12 mouse cellular contexts compared by ENCODE assay signal in the genomic region with DNA sequence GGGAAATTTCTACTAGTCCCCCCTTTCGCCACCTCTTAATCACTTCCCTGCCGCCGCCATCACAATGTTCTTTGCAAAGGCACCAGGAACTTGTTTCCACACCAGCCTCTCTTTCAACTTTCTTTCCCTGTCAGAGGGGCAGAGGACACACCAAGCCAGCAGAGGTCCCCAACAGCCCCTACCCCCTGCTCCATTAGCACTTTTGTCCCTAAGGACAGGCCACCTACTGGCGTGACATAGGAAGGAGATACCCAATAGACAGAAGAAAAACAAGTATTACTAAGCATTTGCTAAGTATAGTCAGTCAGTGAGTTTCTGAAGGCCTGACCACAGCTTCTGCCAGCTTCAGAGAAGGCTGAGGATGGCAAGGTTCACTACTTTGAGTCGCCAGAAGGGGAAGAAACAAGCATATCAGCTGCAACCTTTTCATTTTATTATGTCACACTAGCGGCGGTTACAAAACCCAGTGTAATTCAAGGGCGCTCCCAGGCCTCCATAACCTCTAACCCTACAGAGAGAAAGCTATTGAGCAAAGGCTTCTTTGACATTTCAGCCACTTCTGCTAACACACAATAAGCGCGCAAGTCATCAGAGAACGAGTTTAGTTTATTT.
A peak's percentile ranks its signal among the peaks of the same experiment; 100 is the strongest.
DNase-seq lines count a peak whose midpoint lies in the region; ATAC-seq and TF ChIP-seq lines count a peak whose summit lies in the region.
"Had no signal": no experiment of that assay in that cellular context is flagged by ENCODE, and none has a peak within 500 bp of the region (broad histone marks: within the 10 kb centered on the region; RNA-seq: fewer than 3 reads in every experiment).

No protein-coding gene starts in this region.

- no peak overlapping the region for H3K27ac ChIP-seq in liver, embryonic 16.5 days (ENCODE audit: low read length)
- no peak overlapping the region for H3K27ac ChIP-seq in liver, embryonic 12.5 days
- peak overlapping the region; percentile 87 for H3K27ac ChIP-seq in bone marrow, adult 2 months (ENCODE audit: control insufficient read depth, insufficient read depth, low read depth, low read length, poor library complexity)
- H3K27ac ChIP-seq in gastrocnemius, adult 2 months, result no peak overlapping the region
- H3K27ac ChIP-seq: embryonic facial prominence, embryonic 15.5 days had no signal

- H3K4me2 ChIP-seq in liver, embryonic 16.5 days (ENCODE audit: low read depth, low read length), result no peak overlapping the region
- H3K4me2 ChIP-seq in liver, embryonic 12.5 days, result no peak overlapping the region
- H3K4me2 ChIP-seq: embryonic facial prominence, embryonic 15.5 days had no signal

- TF ChIP-seq POLR2A in bone marrow, adult 2 months (IDR thresholded peaks at IDR 0.05; ENCODE audit: borderline replicate concordance, control insufficient read depth, low read depth, low read length), result no peak

- no peak overlapping the region for H3K9ac ChIP-seq in liver, embryonic 16.5 days (ENCODE audit: low read depth, low read length)
- H3K9ac ChIP-seq in liver, embryonic 12.5 days, result no peak overlapping the region
- H3K9ac ChIP-seq: embryonic facial prominence, embryonic 15.5 days had no signal

- WGBS in liver, embryonic 16.5 days (ENCODE audit: insufficient replicate concordance), result 65% methylated on average over 11 of the region's 11 CpGs
- WGBS in liver, embryonic 12.5 days (ENCODE audit: insufficient replicate concordance), result 68% methylated on average over 11 of the region's 11 CpGs
- 48% methylated on average over 11 of the region's 11 CpGs for WGBS in bone marrow, adult 2 months

- intact Hi-C loops in gastrocnemius, adult 2 months (cut with DNase I), result no loop called here
- intact Hi-C loops in heart, postnatal 14 days (cut with DNase I), result no loop called here

- ATAC-seq in liver, embryonic 16.5 days (ENCODE audit: low read depth), result peak; percentile 64
- no peak for ATAC-seq in liver, embryonic 12.5 days
- peak; percentile 95 for ATAC-seq in granulocyte monocyte progenitor cell, adult 5-6 weeks (replicated peaks; ENCODE audit: poor library complexity, severe bottlenecking)
- peak; percentile 93 for ATAC-seq in megakaryocyte, adult 5-6 weeks (ENCODE audit: poor library complexity, severe bottlenecking)

- no peaks in the 10 kb centered on the region for H3K36me3 ChIP-seq in liver, embryonic 16.5 days (ENCODE audit: control insufficient read depth, insufficient read depth)
- no peaks in the 10 kb centered on the region for H3K36me3 ChIP-seq in liver, embryonic 12.5 days
- H3K36me3 ChIP-seq: embryonic facial prominence, embryonic 15.5 days had no signal

- TF ChIP-seq CTCF in bone marrow, adult 2 months (IDR thresholded peaks at IDR 0.05; ENCODE audit: control insufficient read depth, insufficient read depth, low read length), result 0 out of 2 replicates have a peak, but pooled peaks have one; percentile 29
- no peak for TF ChIP-seq CTCF in gastrocnemius, adult 2 months (IDR thresholded peaks at IDR 0.05)

- H3K27me3 ChIP-seq in liver, embryonic 16.5 days (ENCODE audit: control insufficient read depth, insufficient read depth, low read depth, low read length), result no peaks in the 10 kb centered on the region
- H3K27me3 ChIP-seq in liver, embryonic 12.5 days (replicated peaks), result no peaks in the 10 kb centered on the region
- H3K27me3 ChIP-seq: embryonic facial prominence, embryonic 15.5 days had no signal

- H3K4me1 ChIP-seq in liver, embryonic 16.5 days (ENCODE audit: control insufficient read depth, low read depth, low read length), result no peaks in the 10 kb centered on the region
- no peaks in the 10 kb centered on the region for H3K4me1 ChIP-seq in liver, embryonic 12.5 days
- H3K4me1 ChIP-seq in bone marrow, adult 2 months (ENCODE audit: control insufficient read depth, insufficient read depth, low read length), result no peaks in the 10 kb centered on the region; the same call in none of the 2 replicates

- DNase-seq in gastrocnemius, adult 2 months, result no peak
- no peak for DNase-seq in left cerebral cortex, adult 18-20 months (ENCODE audit: low spot score in 2 of 2)
- no peak for DNase-seq in heart, postnatal 14 days
- DNase-seq: gastrocnemius, postnatal 25 days; kidney, adult 18-20 months had no signal

- H3K4me3 ChIP-seq in liver, embryonic 16.5 days (ENCODE audit: low read depth, low read length), result no peak overlapping the region
- H3K4me3 ChIP-seq in liver, embryonic 12.5 days, result no peak overlapping the region
- H3K4me3 ChIP-seq in bone marrow, adult 2 months (replicated peaks; ENCODE audit: control insufficient read depth, low read depth, low read length), result no peak overlapping the region
- H3K4me3 ChIP-seq in gastrocnemius, adult 2 months, result no peak overlapping the region
- H3K4me3 ChIP-seq: embryonic facial prominence, embryonic 15.5 days; myocyte had no signal

- no peaks in the 10 kb centered on the region for H3K9me3 ChIP-seq in liver, embryonic 16.5 days (replicated peaks; ENCODE audit: control insufficient read depth, low read length)
- H3K9me3 ChIP-seq in liver, embryonic 12.5 days (replicated peaks), result no peaks in the 10 kb centered on the region
- H3K9me3 ChIP-seq: embryonic facial prominence, embryonic 15.5 days had no signal
